Mouse (Mus musculus) left cerebral cortex, adult 8-10 months (tissue): ENCODE measurements around the gene Olfr1489. TPM values are rescaled to one million over a fixed set of nuclear protein-coding genes. Genes with fewer than 3 reads are reported as not detected.
"Not testable (repeated sequence)": the region's sequence is repeated elsewhere in the genome, so short reads cannot be mapped to it uniquely, and the experiment has no call there.

ENCODE experiments used
- DNase-seq, 2 experiments: peaks; one replicate each; pipeline ENCODE4 v3.0.0; 2022; ENCODE audit warnings: low spot score in 2 of 2
- microRNA-seq, 2 experiments: library from miRNA; unstranded; fragments of <30 nt; microRNA quantifications; one replicate each; pipeline ENCODE4 v1.2.0; 2022
- total RNA-seq, 4 experiments: library from RNA; stranded (reverse); gene quantifications; 2 replicates each; pipeline ENCODE4 v1.2.4; 2022

Olfr1489 gene
- not detected for total RNA-seq

DNA sequence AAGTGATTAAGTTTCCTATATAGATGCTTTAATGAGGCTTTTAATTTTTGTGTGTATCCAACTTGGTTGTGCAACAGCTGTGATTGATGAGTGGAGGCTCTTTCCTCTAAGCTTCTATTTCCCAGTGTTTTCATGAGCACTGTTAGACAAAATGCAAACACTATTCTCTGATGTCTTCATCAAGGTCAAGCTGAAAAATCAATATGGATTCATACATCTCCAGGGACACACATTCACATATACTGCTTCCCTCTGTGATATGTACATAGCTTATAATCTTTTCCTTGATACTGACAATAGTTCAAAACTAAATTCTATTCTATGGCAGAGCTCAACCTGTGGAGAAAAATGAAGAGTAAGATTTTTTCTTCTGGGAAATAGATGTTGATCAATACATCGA, at the start of gene Olfr1489:
TSS of gene Olfr1489 (plus strand) at position 301 of the 400 bp plus-strand sequence.
- no peak for DNase-seq

GRCm38 (mm10) chr19:13583211-13583610, 48.2 kb upstream of the Olfr1489 start, which contains the start of gene Olfr1484:
Olfr1484 (plus strand) TSS chr19:13583511.
- DNase-seq: no peak

GRCm38 (mm10) chr19:13617075-13617474, 14.3 kb upstream of the Olfr1489 start, which contains the start of gene Olfr1487:
Olfr1487 (plus strand) TSS chr19:13617375.
- DNase-seq: not testable (repeated sequence)

DNA sequence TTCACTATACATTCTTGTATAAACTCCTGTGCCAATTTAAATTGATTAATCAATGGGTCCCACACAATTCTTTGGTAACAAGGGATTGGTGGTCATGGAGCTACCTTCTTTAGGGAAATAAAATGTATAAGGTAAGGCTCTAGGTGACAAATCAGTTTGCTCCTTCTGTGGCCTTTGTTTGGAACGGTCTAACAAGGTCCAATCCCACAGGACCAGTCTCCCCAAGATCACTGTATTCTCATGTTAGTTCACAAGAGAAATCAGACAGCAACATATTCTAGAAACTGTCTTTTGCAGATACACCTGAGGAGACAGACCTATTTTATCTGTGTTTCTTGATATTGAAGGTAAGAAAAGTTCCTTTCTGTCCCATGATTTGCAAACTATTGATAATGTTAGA, 19.4 kb downstream of the Olfr1489 start, which contains the start of gene Olfr1490:
TSS of gene Olfr1490 (plus strand) at position 301 of the 400 bp plus-strand sequence.
- no peak for DNase-seq

Small RNA genes lying within 50 kb of the gene (microRNA-seq; reads per million reads assigned to microRNA genes)
- gene Gm22323 (0 reads per million in 2 experiments), gene Gm23931 (0 reads per million in 2 experiments)

Other genes with a start within 250 kb of the Olfr1489 start
- not detected for gene Olfr1469, start 223.8 kb upstream of the Olfr1489 start, total RNA-seq
- not detected for gene Olfr1471, start 188.2 kb upstream of the Olfr1489 start, total RNA-seq
- gene Olfr1472, start 175.5 kb upstream of the Olfr1489 start, total RNA-seq: not detected
- not detected for gene Olfr1474, start 162.1 kb upstream of the Olfr1489 start, total RNA-seq
- gene Olfr1475, start 151.4 kb upstream of the Olfr1489 start, total RNA-seq: not detected
- not detected for gene Olfr1477, start 131.1 kb upstream of the Olfr1489 start, total RNA-seq
- gene Olfr1480, start 103.7 kb upstream of the Olfr1489 start, total RNA-seq: not detected
- gene Olfr1484, start 48.1 kb upstream of the Olfr1489 start, total RNA-seq: not detected
- gene Olfr1487, start 14.2 kb upstream of the Olfr1489 start, total RNA-seq: not detected
- gene Olfr1490, start 19.5 kb downstream of the Olfr1489 start, total RNA-seq: not detected
- gene Olfr1491, start 65.6 kb downstream of the Olfr1489 start, total RNA-seq: not detected
- not detected for gene Olfr1493-ps1, start 91.7 kb downstream of the Olfr1489 start, total RNA-seq
- gene Olfr1494, start 108.1 kb downstream of the Olfr1489 start, total RNA-seq: not detected
- gene Olfr1495, start 133.0 kb downstream of the Olfr1489 start, total RNA-seq: not detected
- not detected for gene Olfr1496, start 146.3 kb downstream of the Olfr1489 start, total RNA-seq
- not detected for gene Olfr1497, start 166.6 kb downstream of the Olfr1489 start, total RNA-seq
- not detected for gene Olfr1499, start 187.8 kb downstream of the Olfr1489 start, total RNA-seq
- not detected for gene Olfr1500, start 198.9 kb downstream of the Olfr1489 start, total RNA-seq
- gene Olfr1501, start 219.1 kb downstream of the Olfr1489 start, total RNA-seq: not detected
- not detected for gene Olfr1502, start 230.2 kb downstream of the Olfr1489 start, total RNA-seq